Mouse (Mus musculus) midbrain, postnatal 0 days (tissue): ENCODE measurements around the gene Anxa11. TPM values are rescaled to one million over a fixed set of nuclear protein-coding genes. Genes with fewer than 3 reads are reported as not detected.
"Not testable (repeated sequence)": the region's sequence is repeated elsewhere in the genome, so short reads cannot be mapped to it uniquely, and the experiment has no call there.

Source experiments
- ATAC-seq: fragments of 200-750 bp; cut with Nextera tagmentation; 2 replicates; pipeline ENCODE4 v1.8.0; 2017; ENCODE audit warnings: moderate number of reproducible peaks, mild to moderate bottlenecking, moderate TSS enrichment, moderate library complexity; ENCODE audit not compliant: low FRiP score
- DNase-seq: peaks from one replicate; pipeline ENCODE4 v3.0.0-alpha.2; 2015; ENCODE audit warnings: low spot score
- H3K27ac ChIP-seq: fragments of 300-500 bp; sonication (generic); 2 replicates; pipeline ENCODE4 v1.5.1; 2014; ENCODE audit warnings: low read depth, mild to moderate bottlenecking, low read length, mixed read lengths
- H3K27me3 ChIP-seq: fragments of 300-500 bp; sonication (generic); 2 replicates; pipeline ENCODE4 v1.6.1; 2014; ENCODE audit warnings: low read length, control low read depth, mixed read lengths; ENCODE audit not compliant: insufficient read depth
- H3K36me3 ChIP-seq: fragments of 300-500 bp; sonication (generic); 2 replicates; pipeline ENCODE4 v1.6.1; 2014; ENCODE audit warnings: low read length, control low read depth, mixed read lengths; ENCODE audit not compliant: insufficient read depth
- H3K4me1 ChIP-seq: fragments of 300-500 bp; sonication (generic); 2 replicates; pipeline ENCODE4 v1.6.1; 2014; ENCODE audit warnings: mild to moderate bottlenecking, control low read depth, antibody characterized with exemption, low read length, mixed read lengths; ENCODE audit not compliant: insufficient read depth
- H3K4me2 ChIP-seq: fragments of 300-500 bp; sonication (generic); 2 replicates; pipeline ENCODE4 v1.6.1; 2014; ENCODE audit warnings: low read depth, mild to moderate bottlenecking, low read length, mixed read lengths; ENCODE audit not compliant: poor library complexity, severe bottlenecking
- H3K4me3 ChIP-seq: fragments of 300-500 bp; sonication (generic); 2 replicates; pipeline ENCODE4 v1.5.1; 2014; ENCODE audit warnings: low read depth, mild to moderate bottlenecking, low read length, moderate library complexity
- H3K9ac ChIP-seq: fragments of 300-500 bp; sonication (generic); replicated peaks from 2 replicates; pipeline ENCODE4 v1.6.1; 2014; ENCODE audit warnings: mild to moderate bottlenecking, low read length, moderate library complexity, mixed read lengths; ENCODE audit not compliant: poor library complexity, severe bottlenecking
- H3K9me3 ChIP-seq: fragments of 300-500 bp; sonication (generic); 2 replicates; pipeline ENCODE4 v1.6.1; 2016; ENCODE audit warnings: low read length, control low read depth
- WGBS: fragments of 180-500 bp; shearing (Covaris S2); extraction: QIAGEN DNeasy Blood & Tissue Kit; methylation state at CpG from one replicate; pipeline ENCODE4 v1.1.7; 2014; 5-methylcytosine and 5-hydroxymethylcytosine counted together
- polyA plus RNA-seq: library from polyadenylated mRNA; unstranded; fragments of >200 nt; fragmentation: Nextera tagmentation; extraction: Ambion mirVana; gene quantifications from 2 replicates; pipeline ENCODE4 v1.2.1, GENCODE M21; 2015
- total RNA-seq: library from RNA; depleted of rRNA; stranded (reverse); fragments of >200 nt; gene quantifications from 2 replicates; pipeline ENCODE4 v1.2.3, GENCODE M21; 2014

Gene Anxa11
- total and polyA plus RNA-seq, 2 experiments from 2014 or later: 2.7 to 3.3 TPM

GRCm38 (mm10) chr14:25894566-25894965, 52.6 kb downstream of the Anxa11 start:
- not testable (repeated sequence) for H3K9ac ChIP-seq, DNase-seq, ATAC-seq, H3K27ac ChIP-seq, H3K36me3 ChIP-seq, H3K4me2 ChIP-seq, H3K9me3 ChIP-seq, H3K4me3 ChIP-seq, H3K27me3 ChIP-seq, H3K4me1 ChIP-seq
- no CpG with 5 or more reads among the region's 3 CpGs for WGBS

- H3K36me3 ChIP-seq, H3K4me2 ChIP-seq, H3K9me3 ChIP-seq, H3K4me3 ChIP-seq, H3K27ac ChIP-seq, H3K9ac ChIP-seq, H3K4me1 ChIP-seq, DNase-seq, H3K27me3 ChIP-seq, ATAC-seq: not testable (repeated sequence)
- WGBS: no CpG with 5 or more reads among the region's 7 CpGs
Measured at GRCm38 (mm10) chr14:25895686-25896085, 53.7 kb downstream of the Anxa11 start.

GRCm38 (mm10) chr14:25903000-25903399, 61.0 kb downstream of the Anxa11 start, which contains the start of gene Plac9a:
Plac9a (minus strand) TSS chr14:25903100.
- not testable (repeated sequence) for ATAC-seq, H3K9me3 ChIP-seq, DNase-seq, H3K4me3 ChIP-seq, H3K27me3 ChIP-seq, H3K27ac ChIP-seq, H3K4me2 ChIP-seq, H3K9ac ChIP-seq, H3K36me3 ChIP-seq, H3K4me1 ChIP-seq
- WGBS: no CpG with 5 or more reads among the region's 10 CpGs

- ATAC-seq, DNase-seq, H3K27me3 ChIP-seq, H3K9me3 ChIP-seq, H3K27ac ChIP-seq, H3K4me3 ChIP-seq, H3K9ac ChIP-seq, H3K36me3 ChIP-seq, H3K4me1 ChIP-seq, H3K4me2 ChIP-seq: not testable (repeated sequence)
- WGBS: 11% methylated on average over 1 of the region's 5 CpGs
Measured at GRCm38 (mm10) chr14:25905243-25905642, 63.3 kb downstream of the Anxa11 start.

GRCm38 (mm10) chr14:25907272-25907671, 65.3 kb downstream of the Anxa11 start:
- not testable (repeated sequence) for H3K4me3 ChIP-seq, H3K9ac ChIP-seq, H3K27me3 ChIP-seq, H3K27ac ChIP-seq, H3K9me3 ChIP-seq, H3K4me2 ChIP-seq, H3K36me3 ChIP-seq, ATAC-seq, H3K4me1 ChIP-seq, DNase-seq
- no CpG with 5 or more reads among the region's 9 CpGs for WGBS

- not testable (repeated sequence) for H3K36me3 ChIP-seq, H3K4me1 ChIP-seq, ATAC-seq, H3K4me2 ChIP-seq, H3K27ac ChIP-seq, H3K4me3 ChIP-seq, H3K9ac ChIP-seq, H3K9me3 ChIP-seq, DNase-seq, H3K27me3 ChIP-seq
- WGBS: no CpG with 5 or more reads among the region's 8 CpGs
Measured at GRCm38 (mm10) chr14:25908976-25909375, 67.0 kb downstream of the Anxa11 start.

- not testable (repeated sequence) for H3K4me2 ChIP-seq, H3K9ac ChIP-seq, H3K4me1 ChIP-seq, DNase-seq, H3K27ac ChIP-seq, H3K9me3 ChIP-seq, ATAC-seq, H3K36me3 ChIP-seq, H3K4me3 ChIP-seq, H3K27me3 ChIP-seq
- no CpG with 5 or more reads among the region's 5 CpGs for WGBS
Measured at GRCm38 (mm10) chr14:25918427-25919170, 76.6 kb downstream of the Anxa11 start.

GRCm38 (mm10) chr14:25926814-25927561, 85.0 kb downstream of the Anxa11 start:
- not testable (repeated sequence) for DNase-seq, H3K4me2 ChIP-seq, H3K4me3 ChIP-seq, H3K27me3 ChIP-seq, H3K27ac ChIP-seq, H3K4me1 ChIP-seq, H3K9ac ChIP-seq, H3K9me3 ChIP-seq, H3K36me3 ChIP-seq
- no CpG with 5 or more reads among the region's 44 CpGs for WGBS
- peak; percentile 88 for ATAC-seq

- not testable (repeated sequence) for H3K4me2 ChIP-seq, H3K4me3 ChIP-seq, H3K9ac ChIP-seq, H3K27ac ChIP-seq, H3K27me3 ChIP-seq, H3K9me3 ChIP-seq, H3K4me1 ChIP-seq, DNase-seq, H3K36me3 ChIP-seq
- no CpG with 5 or more reads among the region's 10 CpGs for WGBS
- peak; percentile 81; the same call in 1 of the 2 replicates for ATAC-seq
Measured at GRCm38 (mm10) chr14:25927562-25927881, 85.6 kb downstream of the Anxa11 start, which contains the start of gene Tmem254a. Tmem254a (minus strand) TSS chr14:25927672.
